In the genomic region with DNA sequence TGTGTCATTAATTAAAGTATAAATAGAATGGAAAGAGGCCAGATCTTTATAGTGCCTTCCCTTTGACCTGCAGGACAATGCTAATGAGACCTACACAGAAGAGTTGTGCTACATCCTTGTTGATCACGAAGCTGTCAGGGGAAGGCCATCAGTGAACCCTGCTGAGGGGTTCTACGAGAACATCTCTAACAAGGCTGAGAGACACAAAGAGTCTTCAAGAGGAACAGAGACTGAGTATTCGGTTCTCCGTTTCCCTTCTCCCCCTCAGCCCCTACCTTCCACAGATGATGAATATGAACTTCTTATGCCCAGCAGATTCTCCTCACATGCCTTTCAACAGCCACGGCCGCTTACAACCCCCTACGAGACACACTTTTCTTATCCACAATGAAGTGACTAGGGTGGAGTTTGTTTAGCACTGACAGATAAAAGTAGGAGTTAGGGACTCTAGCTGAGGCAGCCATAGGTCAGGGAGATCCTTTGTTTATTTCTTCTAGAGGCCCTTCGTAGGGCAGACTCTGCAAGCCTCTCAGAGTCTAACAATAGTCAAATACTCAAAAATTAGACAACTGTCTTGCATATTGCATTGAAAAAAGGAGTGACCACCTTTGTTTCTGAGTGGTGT, we compare ENCODE assay signal across 23 mouse cellular contexts. TPM values are rescaled to one million over a fixed set of nuclear protein-coding genes. Genes with fewer than 3 reads are reported as not detected.
DNase-seq lines count a peak whose midpoint lies in the region; ATAC-seq and TF ChIP-seq lines count a peak whose summit lies in the region.
"Had no signal": no experiment of that assay in that cellular context is flagged by ENCODE, and none has a peak within 500 bp of the region (broad histone marks: within the 10 kb centered on the region; RNA-seq: fewer than 3 reads in every experiment).

No protein-coding gene starts in this region.

- WGBS in lung, postnatal 0 days: 37% methylated on average over 8 of the region's 8 CpGs
- WGBS in liver, embryonic 12.5 days (ENCODE audit: insufficient replicate concordance): 30% methylated on average over 8 of the region's 8 CpGs
- 30% methylated on average over 8 of the region's 8 CpGs for whole genome bisulfite sequencing in liver, embryonic 15.5 days (ENCODE audit: insufficient replicate concordance)
- 63% methylated on average over 8 of the region's 8 CpGs for WGBS in intestine, postnatal 0 days

- H3K4me2 ChIP-seq in lung, postnatal 0 days (replicated peaks; ENCODE audit: low read depth, low read length): no peak overlapping the region
- H3K4me2 ChIP-seq in liver, embryonic 12.5 days: peak overlapping the region; percentile 17
- H3K4me2 ChIP-seq in liver, embryonic 15.5 days: no peak overlapping the region
- no peak overlapping the region for H3K4me2 ChIP-seq in intestine, postnatal 0 days (replicated peaks; ENCODE audit: low read depth)
- H3K4me2 ChIP-seq: embryonic facial prominence, embryonic 12.5 days; forebrain, embryonic 15.5 days; hindbrain, embryonic 13.5 days had no signal

- H3K36me3 ChIP-seq in lung, postnatal 0 days (ENCODE audit: insufficient read depth, low read length): no peaks in the 10 kb centered on the region
- no peaks in the 10 kb centered on the region for H3K36me3 ChIP-seq in liver, embryonic 12.5 days
- no peaks in the 10 kb centered on the region for H3K36me3 ChIP-seq in liver, embryonic 15.5 days (replicated peaks)
- no peaks in the 10 kb centered on the region for H3K36me3 ChIP-seq in intestine, postnatal 0 days (ENCODE audit: control insufficient read depth, insufficient read depth)
- H3K36me3 ChIP-seq: embryonic facial prominence, embryonic 12.5 days; forebrain, embryonic 15.5 days; G1E; heart, embryonic 10.5 days; hindbrain, embryonic 13.5 days had no signal

- TF ChIP-seq CTCF in lung, postnatal 0 days (IDR thresholded peaks at IDR 0.05): no peak
- no peak for TF ChIP-seq CTCF in intestine, postnatal 0 days (IDR thresholded peaks at IDR 0.05; ENCODE audit: low read depth)

- H3K27me3 ChIP-seq in lung, postnatal 0 days (replicated peaks; ENCODE audit: insufficient read depth, low read length): no peaks in the 10 kb centered on the region
- H3K27me3 ChIP-seq in liver, embryonic 12.5 days (replicated peaks): no peaks in the 10 kb centered on the region
- no peaks in the 10 kb centered on the region for H3K27me3 ChIP-seq in liver, embryonic 15.5 days
- no peaks in the 10 kb centered on the region for H3K27me3 ChIP-seq in intestine, postnatal 0 days (replicated peaks; ENCODE audit: control insufficient read depth, insufficient read depth, low read length)
- H3K27me3 ChIP-seq: embryonic facial prominence, embryonic 12.5 days; forebrain, embryonic 15.5 days; hindbrain, embryonic 13.5 days had no signal

- H3K4me3 ChIP-seq in lung, postnatal 0 days (ENCODE audit: low read depth, low read length): no peak overlapping the region
- H3K4me3 ChIP-seq in liver, embryonic 12.5 days: no peak overlapping the region
- no peak overlapping the region for H3K4me3 ChIP-seq in liver, embryonic 15.5 days (replicated peaks)
- no peak overlapping the region for H3K4me3 ChIP-seq in intestine, postnatal 0 days (ENCODE audit: low read depth, low read length)
- H3K4me3 ChIP-seq: embryonic facial prominence, embryonic 12.5 days; forebrain, embryonic 15.5 days; heart, embryonic 10.5 days; hindbrain, embryonic 13.5 days had no signal

- no peaks in the 10 kb centered on the region for H3K9me3 ChIP-seq in lung, postnatal 0 days (ENCODE audit: low read length)
- no peaks in the 10 kb centered on the region for H3K9me3 ChIP-seq in liver, embryonic 12.5 days (replicated peaks)
- H3K9me3 ChIP-seq in liver, embryonic 15.5 days (replicated peaks): no peaks in the 10 kb centered on the region
- H3K9me3 ChIP-seq in intestine, postnatal 0 days (ENCODE audit: control insufficient read depth): no peaks in the 10 kb centered on the region
- H3K9me3 ChIP-seq: embryonic facial prominence, embryonic 12.5 days; forebrain, embryonic 15.5 days; G1E; heart, embryonic 10.5 days; hindbrain, embryonic 13.5 days had no signal

- ATAC-seq in lung, postnatal 0 days: peak; percentile 46; the same call in 1 of the 2 replicates
- peak; percentile 79 for ATAC-seq in liver, embryonic 12.5 days
- ATAC-seq in liver, embryonic 15.5 days (ENCODE audit: insufficient read depth): 0 out of 2 replicates have a peak, but pooled peaks have one; percentile 44
- no peak for ATAC-seq in intestine, postnatal 0 days
- ATAC-seq: CD4-positive, CD25-positive, alpha-beta regulatory T cell, adult 4 months; forebrain, embryonic 15.5 days had no signal

- H3K9ac ChIP-seq in lung, postnatal 0 days (replicated peaks; ENCODE audit: low read depth): no peak overlapping the region
- H3K9ac ChIP-seq in liver, embryonic 12.5 days: no peak overlapping the region
- H3K9ac ChIP-seq in liver, embryonic 15.5 days: no peak overlapping the region
- H3K9ac ChIP-seq in intestine, postnatal 0 days (ENCODE audit: low read depth, low read length): no peak overlapping the region
- H3K9ac ChIP-seq: embryonic facial prominence, embryonic 12.5 days; forebrain, embryonic 15.5 days; hindbrain, embryonic 13.5 days had no signal

- no peak for TF ChIP-seq EP300 in lung, postnatal 0 days (IDR thresholded peaks at IDR 0.05)

- H3K4me1 ChIP-seq in lung, postnatal 0 days (ENCODE audit: insufficient read depth, low read depth, low read length): no peaks in the 10 kb centered on the region
- peaks cover 44% of the 10 kb centered on the region for H3K4me1 ChIP-seq in liver, embryonic 12.5 days
- H3K4me1 ChIP-seq in liver, embryonic 15.5 days (replicated peaks): peaks cover 4% of the 10 kb centered on the region
- no peaks in the 10 kb centered on the region for H3K4me1 ChIP-seq in intestine, postnatal 0 days (replicated peaks; ENCODE audit: control insufficient read depth, insufficient read depth, low read length)
- H3K4me1 ChIP-seq: embryonic facial prominence, embryonic 12.5 days; forebrain, embryonic 15.5 days; hindbrain, embryonic 13.5 days had no signal

- no peak overlapping the region for H3K27ac ChIP-seq in lung, postnatal 0 days (ENCODE audit: low read length)
- no peak overlapping the region for H3K27ac ChIP-seq in liver, embryonic 12.5 days
- no peak overlapping the region for H3K27ac ChIP-seq in liver, embryonic 15.5 days (replicated peaks)
- no peak overlapping the region for H3K27ac ChIP-seq in intestine, postnatal 0 days (ENCODE audit: low read depth, low read length)
- H3K27ac ChIP-seq: embryonic facial prominence, embryonic 12.5 days; forebrain, embryonic 15.5 days; heart, embryonic 10.5 days; hindbrain, embryonic 13.5 days had no signal

- DNase-seq in lung, postnatal 0 days (ENCODE audit: low spot score): no peak
- DNase-seq in lung, adult 18-20 months: no peak
- DNase-seq in thymus, postnatal 4 days: no peak
- DNase-seq: adrenal gland, adult 8-10 months; B cell, adult 2 months; cerebellum, adult 11-12 months; cerebellum, adult 9-10 months; cerebellum, postnatal 25 days; gastrocnemius, postnatal 36 days; heart, adult 18-20 months; heart, postnatal 10 days had no signal

RNA-seq across cellular contexts. Expression of gene Gcsam, which starts 9.7 kb away (rescaled TPM):
- 0.10 and 0.26 TPM in 2 replicates for polyA plus RNA-seq in lung, postnatal 0 days (2015; fragmentation: Nextera tagmentation; extraction: Ambion mirVana)
- 1.8 and 2.3 TPM in 2 replicates for polyA plus RNA-seq in liver, embryonic 12.5 days (2016; fragmentation: Nextera tagmentation; extraction: Ambion mirVana)
- polyA plus RNA-seq in liver, embryonic 15.5 days (2015; fragmentation: Nextera tagmentation; extraction: Ambion mirVana): 1.5 and 2.0 TPM in 2 replicates
- 0.16 and 0.17 TPM in 2 replicates for polyA plus RNA-seq in intestine, postnatal 0 days (2015; fragmentation: Nextera tagmentation; extraction: Ambion mirVana)
- polyA plus RNA-seq: cortical plate, adult 2 months; forebrain, embryonic 11.5 days; forebrain, embryonic 15.5 days; G1E; hindbrain, embryonic 13.5 days had no signal

RNA-seq across cellular contexts. Expression of gene BC016579, which starts 34.0 kb away (rescaled TPM):
- 0.30 and 0.31 TPM in 2 replicates for polyA plus RNA-seq in lung, postnatal 0 days (2015; fragmentation: Nextera tagmentation; extraction: Ambion mirVana)
- 0.44 and 0.54 TPM in 2 replicates for polyA plus RNA-seq in liver, embryonic 12.5 days (2016; fragmentation: Nextera tagmentation; extraction: Ambion mirVana)
- 0.14 and 0.18 TPM in 2 replicates for polyA plus RNA-seq in liver, embryonic 15.5 days (2015; fragmentation: Nextera tagmentation; extraction: Ambion mirVana)
- 5.5 TPM in 2 replicates for polyA plus RNA-seq in intestine, postnatal 0 days (2015; fragmentation: Nextera tagmentation; extraction: Ambion mirVana)
- polyA plus RNA-seq: embryonic facial prominence, embryonic 12.5 days; forebrain, embryonic 11.5 days; G1E; heart, embryonic 14.5 days; hindbrain, embryonic 13.5 days had no signal
